Mouse (Mus musculus): ENCODE measurements around the gene Slc24a3.

Gene Slc24a3

DNA sequence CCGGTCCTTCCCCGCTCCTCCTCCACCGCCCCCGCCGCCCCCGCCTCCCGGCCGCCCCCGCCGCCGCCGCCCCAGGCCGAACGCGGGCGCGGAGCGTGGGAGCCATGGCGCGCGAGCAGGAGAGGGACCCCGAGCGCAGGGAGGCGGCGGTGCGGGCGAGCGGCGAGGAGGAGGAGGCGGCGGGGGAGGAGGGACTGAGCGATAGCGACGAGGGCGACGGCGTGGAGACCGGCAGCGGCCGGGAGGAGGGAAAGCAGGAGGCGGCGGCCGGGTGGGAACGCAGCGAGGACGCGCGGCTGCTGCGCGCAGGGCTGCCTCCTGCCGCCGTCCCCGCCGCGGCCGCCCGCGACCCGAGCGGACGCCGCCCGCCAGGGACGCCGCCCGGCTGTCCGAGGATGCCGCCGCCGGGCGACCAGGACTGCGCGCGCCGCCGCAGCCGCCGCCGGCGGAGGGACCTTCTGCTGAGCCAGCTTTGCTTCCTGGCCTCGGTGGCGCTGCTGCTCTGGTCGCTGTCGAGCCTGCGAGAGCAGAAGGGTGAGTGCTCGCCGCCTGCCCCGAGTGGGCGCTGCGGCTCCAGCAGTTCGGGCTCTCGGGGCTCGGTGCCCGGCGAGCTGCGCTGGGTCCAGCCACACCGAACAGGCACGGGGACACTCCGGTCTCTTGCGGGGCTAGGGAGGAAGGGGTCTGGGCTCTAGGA lies at the start of gene Slc24a3:
Slc24a3 (plus strand) TSS at position 91 of the 697 bp plus-strand sequence.
- in situ Hi-C loops (cut with MboI; ENCODE audit: unreplicated experiment in 2 of 2), result loop anchor here in 1 of 2 experiments (10.0 kb wide), 1 partner anchor 417 kb away; no protein-coding TSS in a partner anchor

GRCm38 (mm10) chr2:145117762-145118161 lies 49.8 kb upstream of the Slc24a3 start:
- in situ Hi-C loops (cut with MboI; ENCODE audit: unreplicated experiment in 2 of 2), result loop anchor here (5.0 to 25.0 kb wide), 2 partner anchors 115 to 480 kb away; no protein-coding TSS in a partner anchor

DNA sequence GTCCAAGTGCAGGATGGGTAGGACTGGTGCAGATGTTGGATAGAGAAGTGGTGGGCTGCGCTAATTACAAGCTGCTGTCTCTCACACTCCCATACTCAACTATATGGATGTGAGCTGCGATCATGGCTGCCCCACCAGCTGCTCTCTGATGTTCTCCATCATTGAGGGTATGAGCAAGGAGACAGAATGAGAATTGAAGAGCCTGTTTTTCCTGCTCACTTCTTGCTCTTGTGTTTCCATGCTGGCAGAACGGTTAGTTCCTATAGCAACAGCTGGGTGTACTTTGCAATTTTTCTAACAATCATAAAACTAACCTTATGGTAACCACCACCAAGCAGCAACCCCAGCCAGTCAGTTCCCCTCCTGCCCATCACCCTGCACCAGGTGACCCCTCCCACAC lies 39.8 kb upstream of the Slc24a3 start:
- in situ Hi-C loops (cut with MboI; ENCODE audit: unreplicated experiment in 2 of 2), result no loop called here

GRCm38 (mm10) chr2:145136625-145137291 lies 30.8 kb upstream of the Slc24a3 start:
- in situ Hi-C loops (cut with MboI; ENCODE audit: unreplicated experiment in 2 of 2), result no loop called here

GRCm38 (mm10) chr2:145150407-145150806 lies 17.1 kb upstream of the Slc24a3 start:
- in situ Hi-C loops (cut with MboI; ENCODE audit: unreplicated experiment in 2 of 2), result no loop called here

- in situ Hi-C loops (cut with MboI; ENCODE audit: unreplicated experiment in 2 of 2), result no loop called here
Measured at GRCm38 (mm10) chr2:145150821-145151220, 16.7 kb upstream of the Slc24a3 start.

- in situ Hi-C loops (cut with MboI; ENCODE audit: unreplicated experiment in 2 of 2), result no loop called here
Measured at GRCm38 (mm10) chr2:145152281-145152680, 15.3 kb upstream of the Slc24a3 start.

DNA sequence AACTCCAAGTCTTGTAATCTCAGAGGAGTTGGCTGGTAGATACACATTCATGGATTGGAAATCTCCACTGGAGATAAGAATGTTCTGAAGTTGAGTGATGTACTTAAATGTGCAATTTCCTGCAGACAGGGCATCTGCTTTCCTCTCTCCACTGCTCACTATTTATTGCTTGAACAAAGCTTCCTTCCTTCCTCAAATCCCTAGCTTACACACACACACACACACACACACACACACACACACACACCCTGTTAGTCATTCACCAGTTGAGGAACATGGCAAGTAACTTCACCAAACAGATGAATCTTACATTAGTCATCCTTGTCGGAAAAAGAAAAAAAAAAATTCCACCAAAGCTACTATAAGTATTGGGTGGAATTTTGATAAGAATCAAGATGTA lies 8.6 kb upstream of the Slc24a3 start:
- in situ Hi-C loops (cut with MboI; ENCODE audit: unreplicated experiment in 2 of 2), result no loop called here

- in situ Hi-C loops (cut with MboI; ENCODE audit: unreplicated experiment in 2 of 2), result loop anchor here (5.0 to 10.0 kb wide), 4 partner anchors 101 to 426 kb away; no protein-coding TSS in a partner anchor
Measured at GRCm38 (mm10) chr2:145161046-145161700, 6.4 kb upstream of the Slc24a3 start.

DNA sequence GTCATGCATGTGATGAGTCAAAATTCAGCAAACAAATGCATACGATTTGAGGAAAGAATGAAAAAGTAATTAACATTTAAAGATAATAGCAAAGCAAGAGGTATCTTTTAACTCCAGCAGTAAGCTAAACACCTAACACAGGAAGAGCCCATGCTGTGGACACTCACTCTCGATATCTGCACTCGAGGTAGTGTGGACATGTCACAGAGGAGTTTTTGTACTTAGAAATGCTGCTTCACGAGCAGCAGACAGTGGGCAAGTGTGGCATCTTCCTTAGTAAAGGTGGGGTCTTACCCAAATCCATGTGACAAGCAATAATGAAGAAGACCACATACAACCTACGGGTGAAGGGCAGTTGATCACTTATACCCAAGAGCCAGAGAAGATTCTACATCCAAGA lies 3.5 kb upstream of the Slc24a3 start:
- in situ Hi-C loops (cut with MboI; ENCODE audit: unreplicated experiment in 2 of 2), result loop anchor here (5.0 to 10.0 kb wide), 4 partner anchors 98 to 423 kb away; no protein-coding TSS in a partner anchor

DNA sequence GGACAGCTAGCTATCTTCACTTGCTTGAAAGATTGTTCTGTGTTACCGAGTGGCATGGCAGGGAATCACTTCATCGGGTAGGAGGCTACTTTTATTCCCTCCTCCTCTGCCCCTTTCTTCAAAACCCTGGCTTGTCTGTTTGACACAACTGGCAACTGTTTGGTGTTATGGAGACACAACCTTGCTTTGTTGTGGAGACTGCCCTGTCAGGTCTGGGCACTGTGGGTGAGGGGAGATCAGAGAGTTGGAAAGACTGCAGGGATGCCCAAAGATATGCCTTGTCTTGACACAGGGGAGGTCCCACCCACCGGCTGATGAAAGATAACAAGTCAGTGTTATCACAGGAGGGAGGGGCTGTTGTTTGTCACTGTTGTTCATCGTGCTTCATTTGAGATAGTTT lies 3.0 kb upstream of the Slc24a3 start:
- in situ Hi-C loops (cut with MboI; ENCODE audit: unreplicated experiment in 2 of 2), result loop anchor here (5.0 to 10.0 kb wide), 4 partner anchors 98 to 423 kb away; no protein-coding TSS in a partner anchor

- in situ Hi-C loops (cut with MboI; ENCODE audit: unreplicated experiment in 2 of 2), result loop anchor here in 1 of 2 experiments (10.0 kb wide), 1 partner anchor 420 kb away; no protein-coding TSS in a partner anchor
Measured at GRCm38 (mm10) chr2:145165076-145165475, 2.5 kb upstream of the Slc24a3 start.

GRCm38 (mm10) chr2:145165854-145166253 lies 1.7 kb upstream of the Slc24a3 start:
- in situ Hi-C loops (cut with MboI; ENCODE audit: unreplicated experiment in 2 of 2), result loop anchor here in 1 of 2 experiments (10.0 kb wide), 1 partner anchor 419 kb away; no protein-coding TSS in a partner anchor

GRCm38 (mm10) chr2:145167051-145167663 lies 397 bp upstream of the Slc24a3 start:
- in situ Hi-C loops (cut with MboI; ENCODE audit: unreplicated experiment in 2 of 2), result loop anchor here in 1 of 2 experiments (10.0 kb wide), 1 partner anchor 418 kb away; no protein-coding TSS in a partner anchor

- in situ Hi-C loops (cut with MboI; ENCODE audit: unreplicated experiment in 2 of 2), result loop anchor here in 1 of 2 experiments (10.0 kb wide), 1 partner anchor 416 kb away; no protein-coding TSS in a partner anchor
Measured at GRCm38 (mm10) chr2:145168405-145168971, 934 bp downstream of the Slc24a3 start.

GRCm38 (mm10) chr2:145172978-145173655 lies 5.6 kb downstream of the Slc24a3 start:
- in situ Hi-C loops (cut with MboI; ENCODE audit: unreplicated experiment in 2 of 2), result no loop called here

DNA sequence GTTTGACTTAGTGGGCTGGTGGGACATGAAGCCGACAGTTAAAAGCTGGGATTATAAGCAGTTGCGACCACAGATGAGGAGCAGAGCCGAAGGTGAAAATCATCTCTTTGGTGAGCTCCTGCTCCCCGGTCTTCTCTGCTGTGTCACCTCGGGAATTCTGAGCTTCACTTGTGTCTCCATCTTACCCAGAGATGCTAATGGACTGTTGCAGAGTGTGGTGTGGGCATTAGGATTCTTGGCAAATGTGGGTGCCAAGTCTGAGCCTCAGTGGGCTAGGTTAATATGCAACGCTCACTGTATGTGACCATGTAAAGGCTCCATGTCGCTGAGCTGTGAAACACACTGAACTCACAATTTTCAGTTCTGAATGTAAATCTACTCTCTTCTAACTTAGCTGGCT lies 7.5 kb downstream of the Slc24a3 start:
- in situ Hi-C loops (cut with MboI; ENCODE audit: unreplicated experiment in 2 of 2), result no loop called here

DNA sequence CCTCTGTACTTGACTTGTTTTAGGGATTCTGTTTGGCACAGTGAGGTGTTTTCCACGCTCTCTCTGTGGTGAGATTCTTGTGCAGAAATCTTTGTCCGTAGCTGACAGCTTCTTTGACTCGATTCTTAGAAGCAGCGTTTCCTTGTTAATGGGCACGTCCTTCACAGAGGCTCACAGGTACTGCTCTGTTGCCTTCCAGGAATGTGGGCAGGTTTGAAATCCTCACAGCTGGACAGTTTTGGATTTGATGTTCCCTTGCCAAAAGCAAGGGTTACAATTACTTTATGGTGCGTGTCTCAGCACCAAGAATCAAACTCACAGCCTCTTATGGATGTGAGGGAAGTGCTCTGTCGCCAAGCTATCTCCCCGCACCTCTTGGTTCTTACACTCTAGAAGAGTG lies 14.9 kb downstream of the Slc24a3 start:
- in situ Hi-C loops (cut with MboI; ENCODE audit: unreplicated experiment in 2 of 2), result no loop called here

- in situ Hi-C loops (cut with MboI; ENCODE audit: unreplicated experiment in 2 of 2), result no loop called here
Measured at GRCm38 (mm10) chr2:145188828-145189227, 21.3 kb downstream of the Slc24a3 start.
